Mouse (Mus musculus) heart, postnatal 0 days (tissue): ENCODE measurements around the gene Slc9a9.

Experiments
- CTCF ChIP-seq: IDR thresholded peaks from 2 replicates; pipeline ENCODE4 v1.5.1; 2016; ENCODE audit warnings: antibody characterized with exemption, control low read depth, low read depth
- EP300 ChIP-seq: IDR thresholded peaks from 2 replicates; pipeline ENCODE4 v1.6.1; 2016; ENCODE audit warnings: antibody characterized with exemption, low read depth

- TF ChIP-seq EP300 (no peak), CTCF (no peak)
Measured at GRCm38 (mm10) chr9:94883435-94883834, 213.7 kb downstream of the Slc9a9 start.
